Mouse (Mus musculus): ENCODE data around the gene Hypk. TPM values are rescaled to one million over a fixed set of nuclear protein-coding genes. Genes with fewer than 3 reads are reported as not detected.

Gene Hypk
- total and polyA plus RNA-seq, 3 experiments = 17.6 to 79.7 TPM; not detected in 1

GRCm38 (mm10) chr2:121445117-121445516 is 8.0 kb upstream of the Hypk start:
- DNase-seq (ENCODE audit: low read depth, low spot score) = no peak
- no peaks in the 10 kb centered on the region for H3K27me3 ChIP-seq (ENCODE audit: control insufficient read depth in 1 of 2, insufficient read depth in 2 of 2, low read length in 2 of 2)
- H3K27ac ChIP-seq (ENCODE audit: control insufficient read depth, low read depth, low read length) = peak overlapping the region; percentile 10
- H3K79me2 ChIP-seq (ENCODE audit: control insufficient read depth, insufficient read depth, low read length, poor library complexity) = peaks cover 9% of the 10 kb centered on the region
- peak overlapping the region in 1 of 2 experiments; percentile 35; a peak in 1 of 4 replicates for H3K4me3 ChIP-seq (ENCODE audit: control insufficient read depth in 1 of 2, insufficient read depth in 1 of 2, low read depth in 2 of 2, low read length in 2 of 2)
- peaks cover 0 to 18% of the 10 kb centered on the region in 2 experiments; a peak in 2 of 4 replicates for H3K36me3 ChIP-seq (ENCODE audit: control insufficient read depth in 1 of 2, insufficient read depth in 2 of 2, low read length in 2 of 2)
- H3K9ac ChIP-seq (ENCODE audit: control insufficient read depth, low read depth, low read length, poor library complexity, severe bottlenecking) = no peak overlapping the region
- TF ChIP-seq RAD21 (IDR thresholded peaks at IDR 0.05; ENCODE audit: low read depth, low read length) = no peak
- TF ChIP-seq ETS1 (IDR thresholded peaks at IDR 0.05; ENCODE audit: low read depth, low read length) = peak; percentile 32; the same call in 1 of the 2 replicates
- no peak for TF ChIP-seq MAZ (IDR thresholded peaks at IDR 0.05; ENCODE audit: low read depth, low read length)
- no peak for TF ChIP-seq NRF1 (IDR thresholded peaks at IDR 0.05; ENCODE audit: insufficient read depth, low read depth, low read length, poor library complexity, severe bottlenecking)
- TF ChIP-seq RCOR1 (IDR thresholded peaks at IDR 0.05; ENCODE audit: low read depth, low read length) = 0 out of 2 replicates have a peak, but pooled peaks have one; percentile 22
- 0 out of 2 replicates have a peak, but pooled peaks have one; percentile 18 for TF ChIP-seq MAX (IDR thresholded peaks at IDR 0.05; ENCODE audit: low read length)
- TF ChIP-seq KAT2A (conservative IDR thresholded peaks at IDR 0.05; ENCODE audit: low read depth, low read length) = no peak
- no peak for TF ChIP-seq CHD1 (IDR thresholded peaks at IDR 0.05; ENCODE audit: low read depth, low read length)
- peak; percentile 49; the same call in 1 of the 2 replicates for TF ChIP-seq GATA1 (IDR thresholded peaks at IDR 0.05; ENCODE audit: low read depth, low read length)
- peak; percentile 72 for TF ChIP-seq TCF12 (IDR thresholded peaks at IDR 0.05; ENCODE audit: low read depth, low read length)
- no peak for TF ChIP-seq TBP (IDR thresholded peaks at IDR 0.05; ENCODE audit: low read depth, low read length)
- no peak for TF ChIP-seq MYB (IDR thresholded peaks at IDR 0.05; ENCODE audit: low read depth, low read length)
- TF ChIP-seq GABPA (IDR thresholded peaks at IDR 0.05; ENCODE audit: low read depth, low read length) = no peak
- no peak for TF ChIP-seq CHD2 (IDR thresholded peaks at IDR 0.05; ENCODE audit: low read length)
- no peak for TF ChIP-seq MAFK (IDR thresholded peaks at IDR 0.05; ENCODE audit: borderline replicate concordance, low read depth, low read length)
- TF ChIP-seq HCFC1 (IDR thresholded peaks at IDR 0.05; ENCODE audit: low read depth, low read length) = no peak
- TF ChIP-seq POLR2A (IDR thresholded peaks at IDR 0.05; ENCODE audit: control insufficient read depth in 1 of 2, insufficient read depth in 1 of 2, low read depth in 1 of 2, low read length in 2 of 2, poor library complexity in 1 of 2) = no peak
- no peak for TF ChIP-seq SIN3A (IDR thresholded peaks at IDR 0.05; ENCODE audit: low read length)
- TF ChIP-seq EP300 (IDR thresholded peaks at IDR 0.05; ENCODE audit: low read depth in 1 of 2, low read length in 2 of 2) = peak; percentile 46 to 68; a peak in 3 of 4 replicates
- H3K9me3 ChIP-seq (replicated peaks; ENCODE audit: insufficient read depth, low read length) = no peaks in the 10 kb centered on the region
- H3K4me1 ChIP-seq (ENCODE audit: control insufficient read depth in 1 of 2, insufficient read depth in 2 of 2, low read length in 2 of 2) = peaks cover 11 to 27% of the 10 kb centered on the region in 2 experiments

GRCm38 (mm10) chr2:121446506-121446905 is 6.6 kb upstream of the Hypk start:
- Histone ChIP-seq H3K27ac (ENCODE audit: control insufficient read depth, low read depth, low read length) (no peak overlapping the region), H3K9me3 (replicated peaks; ENCODE audit: insufficient read depth, low read length) (no peaks in the 10 kb centered on the region), H3K79me2 (ENCODE audit: control insufficient read depth, insufficient read depth, low read length, poor library complexity) (peaks cover 16% of the 10 kb centered on the region), H3K4me1 (ENCODE audit: control insufficient read depth in 1 of 2, insufficient read depth in 2 of 2, low read length in 2 of 2) (peaks cover 17 to 37% of the 10 kb centered on the region in 2 experiments), H3K9ac (ENCODE audit: control insufficient read depth, low read depth, low read length, poor library complexity, severe bottlenecking) (no peak overlapping the region), H3K4me3 (ENCODE audit: control insufficient read depth in 1 of 2, insufficient read depth in 1 of 2, low read depth in 2 of 2, low read length in 2 of 2) (peak overlapping the region in 1 of 2 experiments; percentile 59; a peak in 2 of 4 replicates), H3K27me3 (ENCODE audit: control insufficient read depth in 1 of 2, insufficient read depth in 2 of 2, low read length in 2 of 2) (no peaks in the 10 kb centered on the region), H3K36me3 (ENCODE audit: control insufficient read depth in 1 of 2, insufficient read depth in 2 of 2, low read length in 2 of 2) (peaks cover 0 to 27% of the 10 kb centered on the region in 2 experiments; a peak in 2 of 4 replicates)
- TF ChIP-seq MAZ (IDR thresholded peaks at IDR 0.05; ENCODE audit: low read depth, low read length) = no peak
- TF ChIP-seq TBP (IDR thresholded peaks at IDR 0.05; ENCODE audit: low read depth, low read length) = no peak
- TF ChIP-seq POLR2AphosphoS5 (IDR thresholded peaks at IDR 0.05; ENCODE audit: borderline replicate concordance, low read depth, low read length) = no peak
- no peak for TF ChIP-seq CHD1 (IDR thresholded peaks at IDR 0.05; ENCODE audit: low read depth, low read length)
- no peak for TF ChIP-seq KAT2A (conservative IDR thresholded peaks at IDR 0.05; ENCODE audit: low read depth, low read length)
- no peak for TF ChIP-seq NRF1 (IDR thresholded peaks at IDR 0.05; ENCODE audit: insufficient read depth, low read depth, low read length, poor library complexity, severe bottlenecking)
- no peak for TF ChIP-seq BHLHE40 (IDR thresholded peaks at IDR 0.05; ENCODE audit: borderline replicate concordance, low read depth, low read length)
- no peak for TF ChIP-seq MXI1 (IDR thresholded peaks at IDR 0.05; ENCODE audit: low read depth, low read length)
- no peak for TF ChIP-seq JUND (IDR thresholded peaks at IDR 0.05; ENCODE audit: low read depth, low read length)
- TF ChIP-seq POLR2A (IDR thresholded peaks at IDR 0.05; ENCODE audit: control insufficient read depth in 1 of 2, insufficient read depth in 1 of 2, low read depth in 1 of 2, low read length in 2 of 2, poor library complexity in 1 of 2) = no peak
- no peak for TF ChIP-seq MYC (IDR thresholded peaks at IDR 0.05; ENCODE audit: low read depth, low read length)
- no peak for TF ChIP-seq SIN3A (IDR thresholded peaks at IDR 0.05; ENCODE audit: low read length)
- no peak for TF ChIP-seq RAD21 (IDR thresholded peaks at IDR 0.05; ENCODE audit: low read depth, low read length)
- no peak for TF ChIP-seq ZC3H11A (IDR thresholded peaks at IDR 0.05; ENCODE audit: low read depth, low read length)
- no peak for TF ChIP-seq USF2 (IDR thresholded peaks at IDR 0.05; ENCODE audit: borderline replicate concordance in 1 of 2, insufficient read depth in 1 of 2, low read depth in 1 of 2, low read length in 2 of 2)
- no peak for DNase-seq (ENCODE audit: low read depth, low spot score)
